Mouse (Mus musculus) gastrocnemius, adult 8-10 months (tissue): ENCODE measurements around the gene Hsph1. TPM values are rescaled to one million over a fixed set of nuclear protein-coding genes. Genes with fewer than 3 reads are reported as not detected.
A peak's percentile ranks its signal among the peaks of the same experiment; 100 is the strongest.

Experiments used
- DNase-seq, 2 experiments: peaks; one replicate each; pipeline ENCODE4 v3.0.0; 2022; ENCODE audit warnings: low spot score in 2 of 2
- total RNA-seq, 4 experiments: library from RNA; stranded (reverse); gene quantifications; 2 replicates each; pipeline ENCODE4 v1.2.4; 2022

Gene Hsph1
- total RNA-seq, 4 experiments from 2014 or later: 59.5 to 86.1 (median 63.1) TPM

DNA sequence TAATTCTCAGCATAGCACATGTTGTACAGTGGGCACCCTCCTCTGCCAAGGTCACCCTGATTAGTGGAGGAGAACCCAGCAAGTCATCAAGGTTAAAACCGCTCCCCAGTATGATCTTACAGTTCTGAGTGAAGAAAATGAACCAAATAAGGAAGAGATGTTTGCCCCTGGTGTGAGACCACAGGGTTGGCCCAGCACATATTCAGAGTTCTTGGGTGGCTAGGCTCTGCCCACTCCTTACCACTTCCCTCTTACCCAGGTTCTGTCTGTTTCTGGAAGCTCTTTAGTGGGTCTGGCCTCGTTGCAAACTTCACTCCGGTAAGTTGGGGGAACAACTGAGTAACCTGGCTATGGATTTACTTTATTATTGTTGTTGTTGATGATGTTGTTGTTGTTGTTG, 42.0 kb downstream of the Hsph1 start:
- no peak for DNase-seq

DNA sequence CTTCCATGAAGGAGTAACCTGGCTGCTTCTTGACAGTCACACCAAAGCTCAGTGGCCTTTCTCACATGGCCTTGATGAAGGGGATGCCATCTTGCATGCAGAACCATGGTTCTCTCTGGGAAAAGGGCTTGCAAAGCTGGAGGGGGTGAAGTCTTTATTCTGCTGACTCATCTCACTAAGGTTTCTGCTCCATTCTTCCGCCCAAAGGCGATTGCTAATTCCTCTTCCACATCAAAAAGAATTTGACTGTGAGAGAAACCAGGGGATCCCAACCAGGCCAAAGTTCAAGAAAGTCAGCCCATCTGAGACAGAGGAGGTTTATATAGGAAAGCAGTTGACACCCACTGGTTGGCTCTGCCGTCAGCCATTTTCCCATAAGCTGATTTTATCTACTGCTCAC, 46.2 kb downstream of the Hsph1 start:
- no peak for DNase-seq

DNA sequence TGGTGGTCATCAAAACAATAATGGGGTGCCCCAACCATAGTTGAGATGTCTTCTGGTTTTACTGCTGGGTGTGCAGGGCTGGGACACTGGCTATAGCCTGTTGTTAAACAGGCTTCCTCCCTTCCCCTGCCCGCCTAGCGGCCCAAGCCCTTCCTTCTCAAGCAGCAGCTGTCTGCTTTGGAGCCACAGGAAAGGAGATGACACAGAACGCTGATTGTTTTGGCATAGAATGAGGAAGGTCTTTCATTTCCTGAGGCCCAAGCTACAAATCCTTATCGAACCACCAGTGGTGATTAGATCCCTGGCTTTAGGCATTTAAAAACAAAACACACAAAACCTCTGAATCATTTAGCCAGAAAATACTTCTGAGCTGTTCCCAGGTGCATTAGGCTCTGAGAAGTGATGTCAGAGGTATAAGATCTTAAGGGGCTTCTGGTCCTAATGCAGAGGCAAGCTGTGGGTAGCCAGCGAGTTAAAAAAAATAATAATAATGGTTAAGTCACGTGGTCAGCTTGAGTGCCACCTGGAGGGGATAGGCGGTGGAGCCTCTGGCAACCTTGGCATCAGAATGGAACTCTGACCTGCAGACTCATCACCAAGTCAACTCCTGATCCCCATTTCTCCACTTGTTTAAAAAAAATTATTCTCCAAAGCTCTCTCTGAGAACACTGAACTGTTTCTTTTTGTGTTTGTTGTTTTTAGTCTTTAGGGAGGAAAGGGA, 47.2 kb downstream of the Hsph1 start:
- DNase-seq: no peak

DNA sequence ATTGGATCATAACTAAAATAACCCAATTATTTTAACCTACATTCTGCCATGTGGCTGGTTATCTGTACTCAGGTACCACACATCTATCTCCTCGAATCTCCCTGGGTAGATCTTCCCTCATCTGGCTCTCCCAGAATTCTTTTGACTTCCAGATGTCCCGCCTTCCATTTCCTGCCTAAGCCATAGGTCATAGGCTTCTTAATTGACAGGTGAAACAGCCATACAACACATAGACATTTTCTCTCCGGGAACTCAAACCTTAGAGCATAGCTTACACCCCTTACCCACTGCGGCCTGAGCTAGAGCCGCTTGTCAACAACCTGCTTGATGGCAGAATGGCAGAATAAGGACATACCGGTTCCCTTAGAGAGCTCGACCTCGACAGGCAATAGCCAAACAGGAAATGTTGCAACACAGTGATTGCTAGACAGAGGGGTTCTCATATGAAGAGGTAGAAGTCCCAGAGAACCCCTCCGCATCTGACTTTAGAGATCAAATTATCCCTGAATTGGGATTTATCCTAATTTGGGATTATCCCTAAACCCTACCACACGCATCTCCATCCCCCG, 48.8 kb downstream of the Hsph1 start:
- no peak for DNase-seq

DNA sequence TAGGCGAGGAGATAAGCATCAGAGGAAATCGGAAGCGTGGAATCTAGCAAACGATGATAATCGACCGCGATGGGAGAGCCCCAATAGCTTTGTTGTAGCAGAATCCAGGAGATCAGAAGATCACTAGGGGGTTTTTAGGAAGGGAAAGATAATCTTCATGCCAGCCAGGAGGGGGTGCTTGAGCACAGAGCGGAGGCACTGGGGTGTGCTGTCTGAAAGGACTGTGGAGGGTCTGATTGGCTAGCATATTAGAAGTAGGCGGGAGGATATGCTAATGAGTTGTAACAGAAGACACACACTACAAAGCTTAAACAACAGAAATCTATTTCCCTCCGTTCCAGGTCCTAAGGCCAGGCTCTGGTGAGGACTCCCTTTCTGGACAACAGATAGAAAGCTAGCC, 50.3 kb downstream of the Hsph1 start:
- no peak for DNase-seq

DNA sequence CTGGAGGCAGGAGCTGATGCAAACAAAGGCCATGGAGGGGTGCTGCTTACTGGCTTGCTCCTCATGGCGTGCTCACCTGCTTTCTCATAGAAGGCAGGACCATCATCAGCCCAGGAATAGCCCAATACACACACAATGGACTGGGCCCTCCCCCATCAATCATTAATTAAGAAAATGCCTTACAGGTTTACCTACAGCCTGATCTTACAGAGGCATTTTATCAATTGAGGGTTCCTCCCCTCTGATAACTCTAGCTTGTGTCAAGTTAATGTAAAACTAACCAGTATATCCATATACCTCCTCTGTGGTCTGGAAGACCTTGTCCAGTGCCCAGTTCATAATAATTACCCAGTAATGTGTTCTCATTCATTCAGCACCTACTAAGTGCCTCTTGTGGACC, 50.9 kb downstream of the Hsph1 start:
- DNase-seq: no peak

DNA sequence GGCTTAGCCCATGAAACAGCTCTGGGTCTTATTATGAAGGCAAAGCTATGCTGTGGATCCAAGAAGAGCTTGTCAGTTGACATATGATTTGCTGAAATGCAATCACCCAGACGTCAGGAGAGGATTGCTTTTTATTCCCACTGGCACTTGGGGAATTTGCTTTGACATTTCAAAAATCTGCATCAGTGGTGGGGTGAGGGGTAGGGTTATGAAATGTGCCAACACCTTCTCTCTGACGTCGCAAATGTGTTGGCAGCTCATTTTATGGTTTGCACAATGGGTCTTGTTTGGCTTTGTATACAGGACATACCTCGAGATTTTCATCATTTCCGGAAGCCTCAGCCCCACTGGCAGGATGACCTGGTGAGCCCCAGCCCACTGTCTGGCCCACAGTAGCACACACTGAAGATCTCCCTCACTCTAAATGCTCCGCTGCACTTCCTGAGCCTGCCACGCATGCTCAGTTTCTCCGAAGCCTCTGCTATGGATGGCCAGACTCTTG, 52.0 kb downstream of the Hsph1 start:
- no peak for DNase-seq

DNA sequence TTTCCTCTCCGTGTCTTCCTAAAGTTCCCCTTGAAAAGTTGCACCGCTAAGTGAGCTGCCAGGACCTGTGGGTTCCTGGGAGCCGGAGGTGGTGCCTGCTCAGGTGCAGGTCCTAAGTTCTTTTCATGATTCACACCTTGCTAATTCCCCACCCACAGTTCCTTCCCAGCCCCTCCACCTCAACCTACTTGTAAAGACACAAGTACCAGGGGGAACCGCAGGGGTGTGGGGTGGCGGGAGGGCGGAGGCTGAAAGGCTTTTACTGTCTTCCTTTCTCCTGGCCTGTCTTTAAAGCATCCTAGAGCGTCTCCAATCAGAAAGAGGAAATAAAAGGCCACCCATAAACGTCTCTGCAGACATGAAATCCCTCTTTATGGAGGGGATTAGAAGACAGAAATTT, 52.7 kb downstream of the Hsph1 start:
- no peak for DNase-seq

DNA sequence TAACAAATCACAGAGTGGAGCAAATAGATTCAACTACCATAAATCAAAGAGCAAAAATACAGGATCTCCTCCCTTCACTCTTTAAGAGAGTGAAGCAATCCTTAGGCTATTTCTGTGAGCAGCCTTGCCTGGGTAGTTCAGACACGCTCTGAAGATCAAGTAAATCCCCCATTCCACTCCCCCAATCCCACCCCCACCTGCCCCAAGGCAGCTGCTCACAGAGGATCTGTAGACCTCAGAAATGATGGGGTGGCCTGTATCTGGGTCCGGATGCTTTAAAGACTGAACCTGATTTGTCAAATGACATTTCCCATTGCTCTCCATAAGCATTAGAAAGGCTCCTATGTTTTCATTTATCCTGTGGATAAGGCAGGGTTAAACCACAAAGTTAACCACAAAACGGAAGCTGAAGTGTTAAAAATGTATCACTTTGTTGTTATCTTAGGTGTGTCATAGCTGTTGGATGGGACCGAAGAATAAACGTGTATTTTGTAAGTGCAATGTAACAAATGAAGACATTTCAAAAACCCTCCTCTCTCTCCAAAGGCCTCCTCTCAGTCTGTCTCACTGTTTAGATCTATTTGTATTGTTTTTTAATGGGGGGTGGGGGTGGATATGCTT, 53.4 kb downstream of the Hsph1 start:
- DNase-seq: no peak

DNA sequence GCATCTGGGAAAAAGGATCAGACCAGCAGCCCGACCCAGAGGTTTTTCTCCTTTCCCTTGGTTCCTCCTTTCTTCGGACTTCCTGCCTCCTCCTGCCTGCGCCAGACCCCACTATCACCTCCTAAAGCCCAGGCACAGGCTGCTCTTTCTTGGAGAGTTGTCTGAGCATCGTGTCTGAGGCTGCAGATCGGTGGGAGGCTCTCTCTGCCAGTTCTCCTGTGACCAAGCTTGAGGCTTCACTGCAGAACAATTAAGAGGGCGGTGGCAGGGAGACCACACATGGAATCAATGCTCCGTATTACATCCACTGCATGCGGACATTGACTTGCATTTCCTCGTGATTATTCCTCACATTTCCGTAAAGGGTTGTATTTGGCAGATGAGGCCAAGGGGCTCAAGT, 58.7 kb downstream of the Hsph1 start:
- DNase-seq: no peak

DNA sequence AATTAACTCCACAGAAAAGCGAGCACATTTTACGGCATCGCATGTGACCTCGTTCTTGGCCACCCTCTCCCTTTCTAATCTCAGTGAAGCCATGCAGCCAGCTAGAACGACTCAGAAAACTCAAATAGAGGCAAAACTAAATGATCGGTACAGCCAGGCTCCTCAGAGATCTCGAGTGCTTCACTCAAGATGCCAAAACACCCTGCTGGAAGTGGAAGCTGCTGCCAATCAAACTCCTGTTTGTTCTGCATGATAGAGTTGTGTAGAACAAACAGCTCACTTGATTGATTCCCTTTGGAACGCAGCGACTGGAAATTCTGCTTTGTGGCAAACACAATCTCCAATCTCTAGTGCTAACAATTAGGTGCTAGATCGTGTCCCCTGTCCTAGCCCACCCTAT, 59.2 kb downstream of the Hsph1 start:
- no peak for DNase-seq

DNA sequence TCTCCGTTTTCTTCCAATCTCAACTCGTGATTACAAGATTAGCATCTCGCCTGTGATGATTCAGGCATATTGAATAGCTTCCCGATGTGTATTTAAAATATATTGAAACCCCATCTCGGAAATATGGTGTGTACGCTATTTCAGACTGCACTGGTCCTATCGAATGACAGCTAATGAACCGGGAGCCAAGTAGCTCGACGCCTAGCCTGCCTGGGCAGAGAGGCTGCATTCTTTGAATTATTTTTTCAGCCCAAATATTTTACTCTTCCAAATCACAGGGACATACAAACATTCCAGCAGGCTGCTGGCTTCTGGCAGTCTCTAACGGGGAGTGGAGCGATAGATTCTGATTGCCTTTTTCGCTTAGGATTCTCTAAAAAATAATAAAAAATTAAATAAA, 67.2 kb downstream of the Hsph1 start:
- DNase-seq: no peak

DNA sequence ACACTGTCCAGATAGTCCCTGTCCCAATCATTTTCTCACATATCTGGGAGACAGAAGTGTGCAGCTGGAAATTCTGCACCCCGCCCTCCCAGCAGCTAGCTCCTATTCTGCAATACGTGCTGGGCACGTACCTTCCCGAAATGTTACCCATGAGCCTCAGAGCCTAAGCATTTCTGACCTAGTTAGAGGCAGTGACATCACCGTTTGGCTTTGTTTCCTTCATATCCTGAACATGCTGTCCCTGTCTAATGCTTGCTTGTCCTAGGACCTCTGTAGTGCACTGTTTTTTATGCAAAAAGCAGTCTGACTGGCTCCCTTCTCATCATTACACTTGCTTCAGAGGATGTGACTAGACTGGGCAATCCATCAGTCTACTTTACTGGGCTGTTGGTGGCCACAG, 69.2 kb downstream of the Hsph1 start:
- DNase-seq: peak; percentile 31 to 50

DNA sequence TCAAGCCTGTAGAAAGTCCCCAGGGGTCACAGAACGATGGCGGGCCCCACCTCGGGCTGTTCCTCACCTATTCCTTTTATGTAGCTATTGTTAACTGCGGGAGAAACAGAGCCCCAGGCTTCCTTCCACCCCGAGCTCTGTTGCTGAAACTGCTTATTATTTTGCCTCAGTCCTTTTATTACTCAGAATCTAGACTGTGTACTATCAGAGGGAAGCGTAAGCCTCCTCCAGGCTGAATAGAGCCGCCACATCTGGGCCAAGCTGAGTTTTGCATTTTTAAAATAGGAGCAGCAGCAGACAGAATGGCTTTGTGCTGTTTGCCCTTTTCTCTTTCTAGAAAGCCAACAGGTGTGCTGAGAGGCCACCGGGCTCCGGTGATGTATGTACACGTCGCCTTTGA, 70.2 kb downstream of the Hsph1 start:
- no peak for DNase-seq

Other genes starting within 250 kb of the Hsph1 start
- 10 to 100 TPM in 2 of 4 experiments, 1 to 10 TPM in 2; 6.8 to 11.4 (median 9.4) TPM for gene Medag, start 224.6 kb downstream of the Hsph1 start, total RNA-seq
- not detected for gene Tex26, start 196.7 kb downstream of the Hsph1 start, total RNA-seq
- not detected for gene Wdr95, start 107.7 kb downstream of the Hsph1 start, total RNA-seq
- 1 to 10 TPM; 2.9 to 7.7 (median 5.5) TPM for gene B3glct, start 41.9 kb upstream of the Hsph1 start, total RNA-seq